Mouse (Mus musculus) CH12.LX (cell line): ENCODE results near the gene P2ry6. TPM values are rescaled to one million over a fixed set of nuclear protein-coding genes. Genes with fewer than 3 reads are reported as not detected.
A peak's percentile ranks its signal among the peaks of the same experiment; 100 is the strongest.

ENCODE experiments used
- DNase-seq: peaks from one replicate; pipeline ENCODE4 v3.0.0-alpha.2; 2013; ENCODE audit errors: extremely low read depth
- H3K27ac ChIP-seq: 2 replicates; pipeline ENCODE4 v1.5.1; 2012; ENCODE audit warnings: low read depth, mild to moderate bottlenecking, control low read depth, moderate library complexity; ENCODE audit not compliant: insufficient read depth
- H3K27me3 ChIP-seq: replicated peaks from 2 replicates; pipeline ENCODE3; 2012; ENCODE audit warnings: inconsistent platforms
- H3K36me3 ChIP-seq, 2 experiments: replicated peaks in 1 of 2; 2 replicates each; pipeline versions ENCODE3 to v1.6.1; 2012; ENCODE audit warnings: inconsistent platforms in 1 of 2, low read length in 1 of 2, mild to moderate bottlenecking in 1 of 2, mixed read lengths in 1 of 2, moderate library complexity in 1 of 2; ENCODE audit not compliant: control insufficient read depth in 1 of 2, insufficient read depth in 1 of 2
- H3K4me1 ChIP-seq, 2 experiments: 2 replicates each; pipeline ENCODE4 v1.6.1; 2012; ENCODE audit warnings: inconsistent platforms in 1 of 2, moderate library complexity in 1 of 2; ENCODE audit not compliant: insufficient read depth in 2 of 2, control insufficient read depth in 1 of 2
- H3K4me2 ChIP-seq: 2 replicates; pipeline ENCODE4 v1.6.1; 2012; ENCODE audit warnings: low read depth, mild to moderate bottlenecking, control low read depth; ENCODE audit not compliant: poor library complexity, insufficient read depth, severe bottlenecking
- H3K4me3 ChIP-seq, 3 experiments: fragments of 150-350 bp in 1 of 3; sonication (generic) in 1 of 3; replicated peaks in 1 of 3; 2 replicates each; pipeline versions ENCODE3 to v1.5.1; 2011 to 2012; ENCODE audit warnings: low read depth in 2 of 3, low read length in 2 of 3, mild to moderate bottlenecking in 2 of 3, moderate library complexity in 2 of 3, control low read depth in 1 of 3, improper control_type of control experiment in 1 of 3, inconsistent platforms in 1 of 3, mixed read lengths in 1 of 3; ENCODE audit not compliant: poor library complexity in 1 of 3
- H3K79me2 ChIP-seq: replicated peaks from 2 replicates; pipeline ENCODE4 v1.6.1; 2012; ENCODE audit warnings: mild to moderate bottlenecking, moderate library complexity; ENCODE audit not compliant: control insufficient read depth, poor library complexity, insufficient read depth, severe bottlenecking; ENCODE audit errors: extremely low read depth
- H3K9ac ChIP-seq: 2 replicates; pipeline ENCODE4 v1.6.1; 2012; ENCODE audit warnings: low read depth, mild to moderate bottlenecking, control low read depth, moderate library complexity; ENCODE audit not compliant: insufficient read depth
- H3K9me3 ChIP-seq: replicated peaks from 2 replicates; pipeline ENCODE3; 2012; ENCODE audit warnings: low read length, inconsistent platforms, mixed read lengths
- BHLHE40 ChIP-seq: IDR thresholded peaks from 2 replicates; pipeline ENCODE4 v1.6.1; 2011; ENCODE audit warnings: mild to moderate bottlenecking, low read depth, low read length, improper control_type of control experiment
- CHD1 ChIP-seq: IDR thresholded peaks from 2 replicates; pipeline ENCODE4 v1.6.1; 2012; ENCODE audit warnings: low read depth, low read length, improper control_type of control experiment, inconsistent platforms
- ELF1 ChIP-seq: IDR thresholded peaks from 2 replicates; pipeline ENCODE4 v1.6.1; 2014; ENCODE audit warnings: low read depth, mild to moderate bottlenecking, inconsistent platforms, low read length, improper control_type of control experiment
- EP300 ChIP-seq: IDR thresholded peaks from 2 replicates; pipeline ENCODE4 v1.6.1; 2011; ENCODE audit warnings: low read length, improper control_type of control experiment
- ETS1 ChIP-seq: conservative IDR thresholded peaks from 2 replicates; pipeline ENCODE4 v1.6.1; 2012; ENCODE audit warnings: low read depth, mild to moderate bottlenecking, inconsistent platforms, low read length, improper control_type of control experiment, moderate library complexity
- HCFC1 ChIP-seq: IDR thresholded peaks from 2 replicates; pipeline ENCODE4 v1.6.1; 2012; ENCODE audit warnings: low read depth, mild to moderate bottlenecking, inconsistent platforms, low read length, improper control_type of control experiment
- JUND ChIP-seq: conservative IDR thresholded peaks from 2 replicates; pipeline ENCODE4 v1.6.1; 2011; ENCODE audit warnings: low read depth, low read length, improper control_type of control experiment
- MAFK ChIP-seq: IDR thresholded peaks from 2 replicates; pipeline ENCODE4 v1.6.1; 2011; ENCODE audit warnings: low read length, improper control_type of control experiment; ENCODE audit not compliant: insufficient replicate concordance
- MAX ChIP-seq: IDR thresholded peaks from 2 replicates; pipeline ENCODE4 v1.6.1; 2011; ENCODE audit warnings: low read length, improper control_type of control experiment
- MAZ ChIP-seq: IDR thresholded peaks from 2 replicates; pipeline ENCODE4 v1.6.1; 2012; ENCODE audit warnings: low read depth, mild to moderate bottlenecking, inconsistent platforms, low read length, improper control_type of control experiment, moderate library complexity
- MEF2A ChIP-seq: IDR thresholded peaks from 2 replicates; pipeline ENCODE4 v1.6.1; 2014; ENCODE audit warnings: low read depth, mild to moderate bottlenecking, inconsistent platforms, low read length, improper control_type of control experiment, borderline replicate concordance
- MXI1 ChIP-seq: IDR thresholded peaks from 2 replicates; pipeline ENCODE4 v1.6.1; 2011; ENCODE audit warnings: mild to moderate bottlenecking, low read depth, low read length, improper control_type of control experiment
- NELFE ChIP-seq: IDR thresholded peaks from 2 replicates; pipeline ENCODE4 v1.6.1; 2011; ENCODE audit warnings: low read depth, low read length, improper control_type of control experiment
- NRF1 ChIP-seq: IDR thresholded peaks from 2 replicates; pipeline ENCODE4 v1.6.1; 2014; ENCODE audit warnings: low read depth, mild to moderate bottlenecking, inconsistent platforms, low read length, improper control_type of control experiment, moderate library complexity
- POLR2A ChIP-seq: IDR thresholded peaks from 2 replicates; pipeline ENCODE4 v1.6.1; 2011; ENCODE audit warnings: low read depth, mild to moderate bottlenecking, improper control_type of control experiment, low read length
- POLR2AphosphoS2 ChIP-seq: IDR thresholded peaks from 2 replicates; pipeline ENCODE4 v1.6.1; 2011; ENCODE audit warnings: low read depth, low read length, improper control_type of control experiment
- RAD21 ChIP-seq: IDR thresholded peaks from 2 replicates; pipeline ENCODE4 v1.6.1; 2011; ENCODE audit warnings: low read depth, mild to moderate bottlenecking, low read length, improper control_type of control experiment, moderate library complexity
- SMC3 ChIP-seq: IDR thresholded peaks from 2 replicates; pipeline ENCODE4 v1.6.1; 2011; ENCODE audit warnings: low read depth, low read length, improper control_type of control experiment
- TBP ChIP-seq: conservative IDR thresholded peaks from 2 replicates; pipeline ENCODE4 v1.6.1; 2011; ENCODE audit warnings: low read depth, low read length, improper control_type of control experiment
- TCF12 ChIP-seq: IDR thresholded peaks from 2 replicates; pipeline ENCODE4 v1.6.1; 2014; ENCODE audit warnings: low read depth, mild to moderate bottlenecking, inconsistent platforms, low read length, improper control_type of control experiment
- USF2 ChIP-seq: conservative IDR thresholded peaks from 2 replicates; pipeline ENCODE4 v1.6.1; 2011; ENCODE audit warnings: low read depth, low read length, improper control_type of control experiment
- ZKSCAN1 ChIP-seq: IDR thresholded peaks from 2 replicates; pipeline ENCODE4 v1.6.1; 2012; ENCODE audit warnings: low read depth, inconsistent platforms, low read length, improper control_type of control experiment, borderline replicate concordance
- dilution Hi-C: fragments of 300-500 bp; cut with MboI; formaldehyde crosslinking; loops from 2 replicates; pipeline ENCODE4 v1.14.3; 2020; ENCODE audit warnings: low sequenced_read_pairs; ENCODE audit not compliant: extremely low pct_unique_long_range_greater_than_20kb, extremely low pct_ligation_motif_present
- in situ Hi-C: fragments of 300-500 bp; cut with MboI; formaldehyde crosslinking; loops from 3 replicates; pipeline ENCODE4 v1.14.3; 2019; ENCODE audit warnings: low sequenced_read_pairs, low pct_ligation_motif_present, low pct_unique_long_range_greater_than_20kb, mixed read lengths
- polyA plus RNA-seq: library from polyadenylated mRNA; unstranded; fragments of >175 nt; gene quantifications from 2 replicates; pipeline ENCODE4 v1.2.1, GENCODE M21; 2012; ENCODE audit warnings: low read depth; ENCODE audit not compliant: insufficient read length
- total RNA-seq, 2 experiments: library from RNA; depleted of rRNA; stranded (reverse); fragments of 300-350 nt in 1 of 2; fragments of >200 nt in 1 of 2; gene quantifications; 2 replicates each; pipeline ENCODE4 v1.2.3; 2012 to 2014

Gene P2ry6
- total and polyA plus RNA-seq, 3 experiments: 0.17 to 1.5 TPM; not detected in 1

- Histone ChIP-seq H3K4me2 (no peak overlapping the region), H3K79me2 (no peaks in the 10 kb centered on the region), H3K27ac (no peak overlapping the region), H3K4me1 (peaks cover 10 to 18% of the 10 kb centered on the region in 2 experiments), H3K27me3 (no peaks in the 10 kb centered on the region), H3K36me3 (no peaks in the 10 kb centered on the region), H3K4me3 (no peak overlapping the region), H3K9ac (no peak overlapping the region), H3K9me3 (no peaks in the 10 kb centered on the region)
- dilution Hi-C loops: no loop called here
- no peak for DNase-seq
- no peak for TF ChIP-seq TCF12
- no peak for TF ChIP-seq ETS1
- no peak for TF ChIP-seq TBP
- no peak for TF ChIP-seq MAZ
- TF ChIP-seq MAX: no peak
- no peak for TF ChIP-seq RAD21
- no peak for TF ChIP-seq CHD1
- no peak for TF ChIP-seq EP300
- TF ChIP-seq BHLHE40: no peak
- no peak for TF ChIP-seq POLR2AphosphoS2
- no peak for TF ChIP-seq ZKSCAN1
- no peak for TF ChIP-seq USF2
- no peak for TF ChIP-seq NELFE
- TF ChIP-seq MAFK: no peak
- no peak for TF ChIP-seq SMC3
- no peak for TF ChIP-seq MXI1
- no peak for TF ChIP-seq HCFC1
- no peak for TF ChIP-seq JUND
- in situ Hi-C loops: no loop called here
Measured at GRCm38 (mm10) chr7:100951903-100952302, 22.5 kb downstream of the P2ry6 start.

- H3K36me3 ChIP-seq: no peaks in the 10 kb centered on the region
- H3K27me3 ChIP-seq: no peaks in the 10 kb centered on the region
- no peak overlapping the region for H3K4me2 ChIP-seq
- no peak overlapping the region for H3K9ac ChIP-seq
- no peak for DNase-seq
- H3K9me3 ChIP-seq: no peaks in the 10 kb centered on the region
- TF ChIP-seq POLR2A: no peak
- TF ChIP-seq BHLHE40: peak; percentile 60
- no peak for TF ChIP-seq TCF12
- 0 out of 2 replicates have a peak, but pooled peaks have one; percentile 31 for TF ChIP-seq TBP
- TF ChIP-seq ELF1: 0 out of 2 replicates have a peak, but pooled peaks have one; percentile 51
- peak; percentile 62 for TF ChIP-seq NRF1
- no peak for TF ChIP-seq MEF2A
- no peak for TF ChIP-seq MAZ
- TF ChIP-seq ETS1: 0 out of 2 replicates have a peak, but pooled peaks have one; percentile 25
- H3K79me2 ChIP-seq: no peaks in the 10 kb centered on the region
- in situ Hi-C loops: no loop called here
- peaks cover 10 to 18% of the 10 kb centered on the region in 2 experiments for H3K4me1 ChIP-seq
- no peak overlapping the region for H3K27ac ChIP-seq
- H3K4me3 ChIP-seq: no peak overlapping the region
- dilution Hi-C loops: no loop called here
Measured at GRCm38 (mm10) chr7:100950481-100951010, 23.9 kb downstream of the P2ry6 start.
